Mouse (Mus musculus) bone marrow macrophage, adult 2 months (primary cell): ENCODE results near the gene Mthfd2.

Source experiments
- CTCF ChIP-seq: IDR thresholded peaks from 2 replicates; pipeline ENCODE4 v1.5.1; 2012; ENCODE audit warnings: low read depth, mild to moderate bottlenecking, low read length, moderate library complexity
- POLR2A ChIP-seq: IDR thresholded peaks from 2 replicates; pipeline ENCODE4 v1.6.1; 2012; ENCODE audit warnings: mild to moderate bottlenecking, low read depth, low read length, borderline replicate concordance

GRCm38 (mm10) chr6:83348873-83349272, 23.2 kb upstream of the Mthfd2 start, which contains the start of gene Bola3:
- no peak for TF ChIP-seq CTCF
- no peak for TF ChIP-seq POLR2A
